Mouse (Mus musculus): ENCODE results near the gene Hnf1a. TPM values are rescaled to one million over a fixed set of nuclear protein-coding genes. Genes with fewer than 3 reads are reported as not detected.
"Not testable (repeated sequence)": the region's sequence is repeated elsewhere in the genome, so short reads cannot be mapped to it uniquely, and the experiment has no call there.

Hnf1a gene
- polyA plus RNA-seq, 1 experiment from 2014 or later = not detected

DNA sequence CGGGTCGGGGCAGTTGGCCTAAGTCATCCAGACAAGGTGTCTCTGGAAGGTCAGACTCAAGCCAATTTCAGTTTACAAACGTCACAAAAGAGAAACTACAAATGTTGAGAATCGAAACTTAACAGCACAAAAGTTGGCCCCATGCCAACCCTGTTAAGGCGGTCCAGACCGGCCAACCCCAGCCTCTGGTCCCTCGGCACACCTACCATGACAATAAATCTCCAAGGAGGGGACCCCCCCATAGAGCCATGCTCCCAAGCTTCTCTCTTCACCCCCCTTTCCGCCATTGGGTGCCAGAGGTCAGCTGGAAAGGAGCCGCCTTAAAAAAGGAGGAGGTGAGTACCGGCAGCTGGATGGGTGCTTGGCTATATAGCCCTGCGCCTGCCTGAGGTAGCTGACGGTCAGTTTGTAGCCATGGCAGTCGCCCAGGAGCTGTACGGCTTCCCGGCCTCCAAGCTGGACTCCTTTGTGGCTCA is 47.9 kb downstream of the Hnf1a start, which contains the start of gene Oasl1:
TSS of gene Oasl1 (plus strand) at position 243 of the 476 bp plus-strand sequence.
- 59% methylated on average over 15 of the region's 15 CpGs for WGBS
- no peak within 1 kb of the TSS for H3K4me2 ChIP-seq (ENCODE audit: low read depth)

DNA sequence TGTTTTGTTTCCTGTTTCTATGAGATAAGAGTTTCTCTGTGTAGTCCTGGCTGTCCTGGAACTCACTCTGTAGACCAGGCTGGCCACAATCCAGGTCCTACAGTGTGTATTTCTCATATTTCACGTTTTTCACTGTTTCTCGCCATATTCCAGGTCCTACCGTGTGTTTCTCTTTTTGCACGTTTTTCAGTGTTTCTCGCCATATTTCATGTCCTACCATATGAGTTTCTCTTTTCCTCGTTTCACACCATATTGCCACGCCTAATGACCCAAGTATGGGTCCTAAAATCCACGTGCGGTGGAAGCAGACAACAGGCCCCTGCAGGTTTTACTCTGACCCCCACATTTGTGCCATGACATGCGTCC is 48.5 kb downstream of the Hnf1a start:
- H3K4me3 ChIP-seq (ENCODE audit: low read depth, low read length) = no peak overlapping the region
- H3K9ac ChIP-seq (ENCODE audit: low read length) = no peak overlapping the region
- no peaks in the 10 kb centered on the region for H3K27me3 ChIP-seq (ENCODE audit: control insufficient read depth, insufficient read depth, low read length)
- 69% methylated on average over 10 of the region's 10 CpGs for WGBS
- H3K9me3 ChIP-seq (ENCODE audit: control insufficient read depth, low read length) = no peaks in the 10 kb centered on the region
- ATAC-seq (ENCODE audit: insufficient read depth, low FRiP score, low TSS enrichment) (no peak), DNase-seq (ENCODE audit: low spot score) (no peak)
- H3K4me1 ChIP-seq (ENCODE audit: control insufficient read depth, insufficient read depth, low read length) = no peaks in the 10 kb centered on the region
- no peaks in the 10 kb centered on the region for H3K36me3 ChIP-seq (ENCODE audit: control insufficient read depth, insufficient read depth, low read length)
- no peak overlapping the region for H3K4me2 ChIP-seq (ENCODE audit: low read depth)
- no peak overlapping the region for H3K27ac ChIP-seq (ENCODE audit: low read depth, low read length)

More for the DNA sequence above, 47.9 kb downstream of the Hnf1a start, which contains the start of gene Oasl1:
- no peak for ATAC-seq (ENCODE audit: insufficient read depth, low FRiP score, low TSS enrichment)
- no peaks in the 10 kb centered on the region for H3K36me3 ChIP-seq (ENCODE audit: control insufficient read depth, insufficient read depth, low read length)
- no peak within 1 kb of the TSS for H3K9ac ChIP-seq (ENCODE audit: low read length)
- no peaks in the 10 kb centered on the region for H3K9me3 ChIP-seq (ENCODE audit: control insufficient read depth, low read length)
- no peak for DNase-seq (ENCODE audit: low spot score)
- no peak within 1 kb of the TSS for H3K27ac ChIP-seq (ENCODE audit: low read depth, low read length)
- no peaks in the 10 kb centered on the region for H3K4me1 ChIP-seq (ENCODE audit: control insufficient read depth, insufficient read depth, low read length)
- no peaks in the 10 kb centered on the region for H3K27me3 ChIP-seq (ENCODE audit: control insufficient read depth, insufficient read depth, low read length)
- H3K4me3 ChIP-seq (ENCODE audit: low read depth, low read length) = no peak within 1 kb of the TSS

DNA sequence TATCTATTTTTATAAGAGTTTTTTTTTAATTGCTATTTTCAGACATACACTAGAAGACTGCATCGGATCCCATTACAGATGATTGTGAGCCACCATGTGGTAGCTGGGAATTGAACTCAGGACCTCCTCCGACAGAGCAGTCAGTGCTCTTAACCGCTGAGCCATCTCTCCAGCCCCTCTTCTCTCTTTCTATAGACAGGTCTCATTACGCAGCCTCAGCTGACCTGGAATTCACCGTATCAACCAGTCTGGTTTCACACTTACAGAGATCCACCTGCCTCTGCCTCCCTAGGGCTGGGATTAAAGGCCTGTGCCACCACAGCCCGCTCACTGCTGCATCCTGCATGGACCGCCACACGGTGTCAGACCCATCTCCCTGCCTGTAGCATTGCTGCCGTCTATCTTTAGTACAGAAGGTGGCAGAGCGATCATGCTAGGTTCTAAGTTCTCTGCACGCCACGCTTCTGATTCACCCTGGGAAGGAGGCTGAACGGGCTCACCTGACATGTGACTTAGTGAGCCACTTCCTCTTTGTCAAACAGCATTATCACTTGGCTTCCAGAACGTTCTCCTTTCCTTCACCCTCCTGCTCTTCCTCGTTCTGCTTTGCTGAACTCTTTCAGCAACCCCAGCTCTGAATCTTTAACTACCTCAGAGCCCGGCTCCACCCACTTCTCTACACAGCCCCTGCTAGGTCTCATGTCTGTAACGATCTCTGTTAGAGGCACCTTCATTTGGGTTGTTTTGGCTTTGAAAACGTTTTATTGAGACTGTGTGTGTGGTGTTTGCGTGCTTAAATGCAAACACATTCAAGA is 49.1 kb downstream of the Hnf1a start:
- H3K27ac ChIP-seq (ENCODE audit: low read depth, low read length) = no peak overlapping the region
- no peak overlapping the region for H3K4me3 ChIP-seq (ENCODE audit: low read depth, low read length)
- H3K4me1 ChIP-seq (ENCODE audit: control insufficient read depth, insufficient read depth, low read length) = no peaks in the 10 kb centered on the region
- no peak overlapping the region for H3K4me2 ChIP-seq (ENCODE audit: low read depth)
- DNase-seq (ENCODE audit: low spot score) (no peak), ATAC-seq (ENCODE audit: insufficient read depth, low FRiP score, low TSS enrichment) (no peak)
- no peaks in the 10 kb centered on the region for H3K27me3 ChIP-seq (ENCODE audit: control insufficient read depth, insufficient read depth, low read length)
- WGBS = 84% methylated on average over 19 of the region's 19 CpGs
- no peak overlapping the region for H3K9ac ChIP-seq (ENCODE audit: low read length)
- no peaks in the 10 kb centered on the region for H3K9me3 ChIP-seq (ENCODE audit: control insufficient read depth, low read length)
- H3K36me3 ChIP-seq (ENCODE audit: control insufficient read depth, insufficient read depth, low read length) = no peaks in the 10 kb centered on the region

DNA sequence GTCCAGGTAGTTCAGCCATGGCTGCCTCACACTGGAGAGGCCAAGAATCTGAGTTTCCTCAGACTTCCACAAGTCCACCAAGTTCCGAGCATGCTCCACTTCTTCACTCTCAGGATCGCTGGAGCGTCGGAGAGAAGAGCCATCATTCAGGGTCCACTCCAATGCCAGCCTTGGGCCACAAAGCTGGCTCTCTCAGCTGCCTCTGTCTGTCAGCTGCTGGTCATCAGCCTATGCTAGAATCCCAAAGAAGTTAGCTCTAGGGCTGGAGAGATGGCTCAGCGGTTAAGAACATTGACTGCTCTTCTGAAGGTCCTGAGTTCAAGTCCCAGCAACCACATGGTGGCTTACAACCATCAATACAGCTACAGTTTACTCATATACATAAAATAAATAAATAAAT is 53.5 kb downstream of the Hnf1a start:
- 91% methylated on average over 5 of the region's 5 CpGs for WGBS
- not testable (repeated sequence) for H3K36me3 ChIP-seq (ENCODE audit: control insufficient read depth, insufficient read depth, low read length); DNase-seq (ENCODE audit: low spot score); ATAC-seq (ENCODE audit: insufficient read depth, low FRiP score, low TSS enrichment); H3K4me2 ChIP-seq (ENCODE audit: low read depth); H3K27ac ChIP-seq (ENCODE audit: low read depth, low read length); H3K9me3 ChIP-seq (ENCODE audit: control insufficient read depth, low read length); H3K9ac ChIP-seq (ENCODE audit: low read length); H3K4me1 ChIP-seq (ENCODE audit: control insufficient read depth, insufficient read depth, low read length); H3K27me3 ChIP-seq (ENCODE audit: control insufficient read depth, insufficient read depth, low read length); H3K4me3 ChIP-seq (ENCODE audit: low read depth, low read length)

DNA sequence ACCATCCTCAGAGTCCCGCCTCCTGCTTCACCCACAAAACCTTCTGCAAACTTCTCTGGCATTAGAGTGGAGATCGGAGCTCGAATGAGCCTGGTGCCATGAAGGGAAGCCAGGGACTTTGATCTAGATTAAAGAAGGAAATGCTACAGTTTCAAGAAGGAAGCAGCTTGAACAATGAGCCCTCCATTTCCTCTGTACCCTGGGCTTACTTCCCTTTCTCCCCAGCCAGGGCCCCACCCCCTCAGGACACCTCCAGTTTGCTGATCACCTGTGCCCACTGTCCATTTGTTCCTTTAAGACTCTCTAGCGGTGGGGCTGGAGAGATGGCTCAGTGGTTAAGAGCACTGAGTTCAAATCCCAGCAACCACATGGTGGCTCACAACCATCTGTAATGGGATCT is 54.1 kb downstream of the Hnf1a start:
- Histone ChIP-seq H3K4me3 (ENCODE audit: low read depth, low read length) (no peak overlapping the region), H3K9me3 (ENCODE audit: control insufficient read depth, low read length) (no peaks in the 10 kb centered on the region), H3K9ac (ENCODE audit: low read length) (no peak overlapping the region), H3K27me3 (ENCODE audit: control insufficient read depth, insufficient read depth, low read length) (no peaks in the 10 kb centered on the region), H3K4me2 (ENCODE audit: low read depth) (no peak overlapping the region), H3K36me3 (ENCODE audit: control insufficient read depth, insufficient read depth, low read length) (no peaks in the 10 kb centered on the region), H3K27ac (ENCODE audit: low read depth, low read length) (no peak overlapping the region), H3K4me1 (ENCODE audit: control insufficient read depth, insufficient read depth, low read length) (no peaks in the 10 kb centered on the region)
- no peak for DNase-seq (ENCODE audit: low spot score)
- 88% methylated on average over 4 of the region's 4 CpGs for WGBS
- ATAC-seq (ENCODE audit: insufficient read depth, low FRiP score, low TSS enrichment) = no peak

DNA sequence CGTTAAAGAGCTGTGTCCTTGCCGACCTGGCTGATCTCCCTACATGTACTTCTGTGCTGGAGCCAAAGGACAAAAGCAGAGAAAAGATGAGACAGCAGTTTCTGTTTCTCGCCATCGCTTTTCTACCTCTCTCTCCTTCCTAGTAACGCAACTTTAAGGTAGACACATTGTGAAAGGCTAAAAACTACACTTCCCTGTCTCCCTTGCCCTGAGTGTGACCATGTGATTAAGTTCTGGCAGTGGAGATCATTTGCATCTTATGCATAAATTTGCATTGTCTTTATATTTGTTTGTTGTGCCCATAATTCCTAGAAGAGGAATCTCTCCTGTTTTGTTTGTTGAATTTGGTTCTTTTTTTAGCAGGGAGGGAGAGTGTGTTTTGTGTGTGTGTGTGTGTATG is 55.0 kb downstream of the Hnf1a start:
- Histone ChIP-seq H3K36me3 (ENCODE audit: control insufficient read depth, insufficient read depth, low read length) (no peaks in the 10 kb centered on the region), H3K4me3 (ENCODE audit: low read depth, low read length) (no peak overlapping the region), H3K27me3 (ENCODE audit: control insufficient read depth, insufficient read depth, low read length) (no peaks in the 10 kb centered on the region), H3K4me2 (ENCODE audit: low read depth) (no peak overlapping the region), H3K9ac (ENCODE audit: low read length) (no peak overlapping the region), H3K27ac (ENCODE audit: low read depth, low read length) (no peak overlapping the region), H3K4me1 (ENCODE audit: control insufficient read depth, insufficient read depth, low read length) (no peaks in the 10 kb centered on the region), H3K9me3 (ENCODE audit: control insufficient read depth, low read length) (no peaks in the 10 kb centered on the region)
- 84% methylated on average over 5 of the region's 5 CpGs for WGBS
- DNase-seq (ENCODE audit: low spot score) (no peak), ATAC-seq (ENCODE audit: insufficient read depth, low FRiP score, low TSS enrichment) (no peak)

DNA sequence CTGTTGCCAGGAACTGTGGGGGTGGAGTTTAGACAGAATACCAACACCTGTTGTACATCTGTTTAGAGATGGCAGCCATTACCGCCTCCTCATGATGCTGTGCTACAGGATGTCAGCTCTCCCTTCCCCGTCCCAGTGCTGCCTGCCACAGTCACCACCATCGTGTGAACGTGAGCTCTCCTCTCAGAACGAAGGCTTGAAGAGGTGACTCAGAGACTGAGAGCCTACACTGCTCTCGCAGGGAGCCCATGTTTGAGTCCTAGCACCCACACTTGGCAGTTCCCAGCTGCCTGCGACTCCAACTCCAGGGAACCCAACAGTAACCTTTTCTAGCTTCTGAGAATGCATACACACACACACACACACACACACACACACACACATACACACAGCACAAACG is 56.0 kb downstream of the Hnf1a start:
- WGBS = 81% methylated on average over 8 of the region's 8 CpGs
- Histone ChIP-seq H3K27me3 (ENCODE audit: control insufficient read depth, insufficient read depth, low read length) (no peaks in the 10 kb centered on the region), H3K4me2 (ENCODE audit: low read depth) (no peak overlapping the region), H3K9ac (ENCODE audit: low read length) (no peak overlapping the region), H3K4me3 (ENCODE audit: low read depth, low read length) (no peak overlapping the region), H3K36me3 (ENCODE audit: control insufficient read depth, insufficient read depth, low read length) (no peaks in the 10 kb centered on the region), H3K4me1 (ENCODE audit: control insufficient read depth, insufficient read depth, low read length) (no peaks in the 10 kb centered on the region), H3K9me3 (ENCODE audit: control insufficient read depth, low read length) (no peaks in the 10 kb centered on the region), H3K27ac (ENCODE audit: low read depth, low read length) (no peak overlapping the region)
- ATAC-seq (ENCODE audit: insufficient read depth, low FRiP score, low TSS enrichment) (no peak), DNase-seq (ENCODE audit: low spot score) (no peak)

DNA sequence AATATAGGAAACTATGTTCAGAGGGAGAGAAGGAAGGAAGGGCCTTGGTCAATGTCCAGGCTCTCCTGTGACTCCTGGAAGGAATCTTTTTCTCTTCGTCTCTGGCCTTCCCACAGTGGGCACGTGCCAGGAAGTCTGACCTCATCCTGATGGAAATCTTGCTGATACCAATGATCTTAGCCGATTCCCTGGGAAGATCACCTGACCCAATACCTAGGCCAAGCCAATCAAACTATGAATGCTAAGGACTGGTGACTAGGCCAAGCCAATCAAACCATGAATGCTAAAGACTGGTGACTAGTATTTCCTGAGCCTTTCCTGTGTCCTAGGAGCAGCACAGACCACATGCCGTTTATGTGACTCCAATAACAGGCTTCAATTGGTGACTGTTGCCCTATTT is 57.2 kb downstream of the Hnf1a start:
- Histone ChIP-seq H3K9me3 (ENCODE audit: control insufficient read depth, low read length) (no peaks in the 10 kb centered on the region), H3K4me2 (ENCODE audit: low read depth) (no peak overlapping the region), H3K27me3 (ENCODE audit: control insufficient read depth, insufficient read depth, low read length) (no peaks in the 10 kb centered on the region), H3K4me3 (ENCODE audit: low read depth, low read length) (no peak overlapping the region), H3K4me1 (ENCODE audit: control insufficient read depth, insufficient read depth, low read length) (no peaks in the 10 kb centered on the region), H3K27ac (ENCODE audit: low read depth, low read length) (no peak overlapping the region), H3K9ac (ENCODE audit: low read length) (no peak overlapping the region), H3K36me3 (ENCODE audit: control insufficient read depth, insufficient read depth, low read length) (no peaks in the 10 kb centered on the region)
- ATAC-seq (ENCODE audit: insufficient read depth, low FRiP score, low TSS enrichment) (no peak), DNase-seq (ENCODE audit: low spot score) (no peak)
- 77% methylated on average over 4 of the region's 4 CpGs for WGBS

DNA sequence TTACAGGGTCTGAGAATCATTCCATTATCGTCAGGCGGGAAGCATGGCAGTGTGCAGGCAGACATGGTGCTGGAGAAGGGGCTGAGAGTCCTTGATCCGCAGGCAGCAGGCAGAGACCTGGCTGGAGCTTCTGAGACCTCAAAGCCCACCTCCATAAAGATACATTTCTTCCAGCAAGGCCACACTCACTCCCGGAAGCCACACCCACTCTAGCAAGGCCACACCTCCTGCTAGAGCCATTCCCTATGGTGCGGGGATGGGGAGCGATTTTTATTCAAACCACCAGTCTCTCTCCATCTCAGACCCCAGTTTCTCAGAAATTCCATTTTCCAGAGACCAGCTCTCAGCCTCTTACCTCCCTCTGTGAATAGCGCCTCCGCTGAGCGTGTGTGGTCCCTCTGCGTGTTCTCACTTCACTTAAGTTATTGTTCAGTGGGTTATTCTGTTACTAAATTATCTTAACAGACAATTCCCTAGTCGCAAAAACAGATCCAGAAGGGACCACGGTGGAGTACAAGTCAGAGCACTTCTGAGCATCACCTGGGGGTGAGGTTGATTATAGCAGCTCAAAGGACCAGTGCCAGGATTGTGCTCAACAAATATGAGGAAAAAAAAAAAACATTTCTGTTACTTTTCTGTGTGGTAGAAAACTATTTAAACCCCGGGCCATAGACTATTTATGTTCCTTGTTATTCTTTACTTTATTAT is 62.1 kb downstream of the Hnf1a start:
- DNase-seq (ENCODE audit: low spot score) = no peak
- Histone ChIP-seq H3K9me3 (ENCODE audit: control insufficient read depth, low read length) (0 out of 2 replicates have a peak, but pooled peaks cover 3% of the 10 kb centered on the region), H3K36me3 (ENCODE audit: control insufficient read depth, insufficient read depth, low read length) (no peaks in the 10 kb centered on the region), H3K27me3 (ENCODE audit: control insufficient read depth, insufficient read depth, low read length) (no peaks in the 10 kb centered on the region), H3K27ac (ENCODE audit: low read depth, low read length) (no peak overlapping the region), H3K4me3 (ENCODE audit: low read depth, low read length) (no peak overlapping the region), H3K4me1 (ENCODE audit: control insufficient read depth, insufficient read depth, low read length) (no peaks in the 10 kb centered on the region), H3K9ac (ENCODE audit: low read length) (no peak overlapping the region), H3K4me2 (ENCODE audit: low read depth) (no peak overlapping the region)
- no peak for ATAC-seq (ENCODE audit: insufficient read depth, low FRiP score, low TSS enrichment)
- WGBS = 47% methylated on average over 13 of the region's 13 CpGs

Data from neural tube, embryonic 11.5 days (tissue).